Mouse (Mus musculus) kidney, adult 8-10 months (tissue): Measurements from ENCODE around the gene Josd2.
A peak's percentile ranks its signal among the peaks of the same experiment; 100 is the strongest.

ENCODE experiments used
- DNase-seq, 2 experiments: peaks; one replicate each; pipeline ENCODE4 v3.0.0; 2022

Gene Josd2

DNA sequence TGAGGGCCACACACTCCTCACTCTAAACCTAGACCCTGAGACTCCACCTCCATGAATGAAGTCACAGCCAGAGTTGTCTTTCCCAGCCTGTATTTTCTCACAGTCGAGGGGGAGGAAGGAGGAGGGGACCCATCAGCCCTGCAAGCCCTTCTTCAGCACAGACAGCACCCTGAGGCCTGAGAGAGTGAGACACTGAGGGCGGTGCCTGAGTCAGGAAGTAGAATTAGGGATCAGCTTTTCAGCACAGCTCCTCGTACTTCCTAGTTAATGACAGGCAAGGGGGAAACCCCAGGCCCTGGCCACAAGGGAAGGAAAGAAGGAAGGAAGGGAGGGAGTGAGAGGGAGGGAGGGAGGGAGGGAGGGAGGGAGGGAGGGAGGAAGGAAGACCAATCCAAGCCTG is 14.5 kb upstream of the Josd2 start:
- DNase-seq: no peak

DNA sequence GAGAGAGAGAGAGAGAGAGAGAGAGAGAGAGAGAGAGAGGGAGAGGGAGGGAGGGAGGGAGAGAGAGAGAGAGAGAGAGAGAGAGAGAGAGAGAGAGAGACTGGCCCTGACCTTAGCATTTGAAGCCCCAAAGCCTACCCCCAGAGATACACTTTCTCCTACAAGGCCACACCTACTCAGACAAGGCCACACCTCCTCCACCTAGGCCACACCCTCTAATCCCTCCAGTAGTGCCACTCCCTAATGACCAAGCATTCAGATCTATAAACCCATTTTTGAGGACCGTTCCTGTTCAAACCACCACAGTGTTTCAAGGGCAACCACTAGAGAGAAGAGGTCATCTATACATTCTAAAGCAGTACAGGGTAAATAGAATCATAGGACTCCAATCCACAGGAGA is 11.5 kb upstream of the Josd2 start:
- no peak for DNase-seq

DNA sequence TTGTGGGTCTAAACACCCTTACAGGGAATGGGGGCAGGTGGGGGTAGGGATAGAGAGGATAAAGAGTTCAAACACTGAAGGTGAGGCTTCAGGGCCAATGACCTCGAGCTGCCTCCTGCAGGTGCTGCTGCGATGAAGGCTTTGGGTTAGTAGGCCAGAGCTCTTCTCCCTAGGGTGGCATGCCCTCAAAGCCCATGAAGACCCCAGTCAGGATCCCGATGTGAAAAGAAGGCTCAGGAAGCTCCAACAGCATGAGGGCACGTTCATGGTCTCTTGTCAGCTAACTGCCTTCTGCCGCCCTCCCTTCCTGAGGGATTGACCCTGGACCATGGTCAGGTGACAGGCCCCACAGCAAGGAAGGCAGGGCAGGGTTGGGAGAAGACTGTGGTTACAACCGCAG is 7.7 kb upstream of the Josd2 start:
- no peak for DNase-seq

DNA sequence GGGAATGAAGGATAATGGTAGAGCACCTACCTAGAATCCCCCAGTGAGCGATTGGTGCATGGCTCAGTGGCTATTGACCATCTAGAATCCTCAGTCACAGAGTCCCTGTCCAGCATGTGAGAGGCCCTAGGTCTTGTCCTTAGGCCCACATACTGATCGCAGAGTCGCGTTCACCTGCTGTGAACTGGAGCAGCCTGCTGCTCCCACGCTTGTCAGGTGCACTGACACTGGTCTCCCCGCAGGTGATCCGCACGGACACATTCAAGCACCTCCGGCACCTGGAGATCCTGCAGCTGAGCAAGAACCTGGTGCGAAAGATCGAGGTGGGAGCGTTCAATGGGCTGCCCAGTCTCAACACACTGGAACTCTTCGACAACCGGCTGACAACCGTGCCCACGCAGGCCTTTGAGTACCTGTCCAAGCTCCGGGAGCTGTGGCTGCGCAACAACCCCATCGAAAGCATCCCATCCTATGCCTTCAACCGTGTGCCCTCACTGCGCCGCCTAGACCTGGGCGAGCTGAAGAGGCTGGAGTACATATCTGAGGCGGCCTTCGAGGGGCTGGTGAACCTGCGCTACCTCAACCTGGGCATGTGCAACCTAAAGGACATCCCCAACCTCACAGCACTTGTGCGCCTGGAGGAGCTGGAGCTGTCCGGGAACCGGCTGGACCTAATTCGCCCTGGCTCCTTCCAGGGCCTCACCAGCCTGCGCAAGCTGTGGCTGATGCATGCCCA is 6.8 kb upstream of the Josd2 start:
- no peak for DNase-seq

DNA sequence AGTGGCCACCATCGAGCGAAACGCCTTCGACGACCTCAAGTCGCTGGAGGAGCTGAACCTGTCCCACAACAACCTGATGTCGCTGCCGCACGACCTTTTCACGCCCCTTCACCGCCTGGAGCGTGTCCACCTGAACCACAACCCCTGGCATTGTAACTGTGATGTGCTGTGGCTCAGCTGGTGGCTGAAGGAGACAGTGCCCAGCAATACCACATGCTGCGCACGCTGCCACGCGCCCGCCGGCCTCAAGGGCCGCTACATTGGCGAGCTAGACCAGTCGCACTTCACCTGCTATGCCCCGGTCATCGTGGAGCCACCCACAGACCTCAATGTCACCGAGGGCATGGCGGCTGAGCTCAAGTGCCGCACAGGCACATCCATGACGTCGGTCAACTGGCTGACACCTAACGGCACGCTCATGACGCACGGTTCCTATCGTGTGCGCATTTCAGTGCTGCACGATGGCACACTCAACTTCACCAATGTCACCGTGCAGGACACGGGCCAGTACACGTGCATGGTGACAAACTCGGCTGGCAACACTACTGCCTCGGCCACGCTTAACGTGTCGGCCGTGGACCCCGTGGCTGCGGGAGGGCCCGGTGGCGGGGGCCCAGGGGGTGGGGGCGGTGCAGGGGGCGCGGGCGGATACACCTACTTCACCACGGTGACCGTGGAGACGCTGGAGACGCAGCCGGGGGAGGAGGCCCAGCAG is 6.1 kb upstream of the Josd2 start:
- DNase-seq: no peak

DNA sequence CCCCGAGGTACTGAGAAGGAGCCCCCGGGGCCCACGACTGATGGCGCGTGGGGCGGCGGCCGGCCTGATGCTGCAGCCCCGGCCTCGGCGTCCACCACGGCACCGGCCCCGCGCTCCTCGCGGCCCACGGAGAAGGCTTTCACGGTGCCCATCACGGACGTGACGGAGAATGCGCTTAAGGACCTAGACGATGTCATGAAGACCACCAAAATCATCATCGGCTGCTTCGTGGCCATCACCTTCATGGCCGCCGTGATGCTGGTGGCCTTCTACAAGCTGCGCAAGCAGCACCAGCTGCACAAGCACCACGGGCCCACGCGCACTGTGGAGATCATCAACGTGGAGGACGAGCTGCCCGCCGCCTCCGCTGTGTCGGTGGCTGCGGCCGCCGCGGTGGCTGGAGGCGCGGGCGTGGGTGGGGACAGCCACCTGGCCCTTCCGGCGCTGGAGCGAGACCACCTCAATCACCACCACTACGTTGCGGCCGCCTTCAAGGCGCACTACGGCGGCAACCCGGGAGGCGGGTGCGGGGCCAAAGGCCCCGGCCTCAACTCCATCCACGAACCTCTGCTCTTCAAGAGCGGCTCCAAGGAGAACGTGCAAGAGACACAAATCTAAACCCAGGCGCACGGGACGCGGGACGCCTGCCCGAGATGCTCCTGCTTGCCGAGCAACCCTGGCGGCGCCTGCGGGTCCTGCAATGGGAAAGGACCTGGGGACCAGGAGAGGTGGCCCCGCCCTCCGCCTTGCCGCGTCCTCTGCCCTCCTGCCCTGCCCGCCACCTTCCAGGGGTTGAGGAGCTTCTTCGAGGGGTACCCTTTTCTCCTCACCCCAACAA is 5.3 kb upstream of the Josd2 start:
- DNase-seq: peak in 1 of 2 experiments; percentile 42

DNA sequence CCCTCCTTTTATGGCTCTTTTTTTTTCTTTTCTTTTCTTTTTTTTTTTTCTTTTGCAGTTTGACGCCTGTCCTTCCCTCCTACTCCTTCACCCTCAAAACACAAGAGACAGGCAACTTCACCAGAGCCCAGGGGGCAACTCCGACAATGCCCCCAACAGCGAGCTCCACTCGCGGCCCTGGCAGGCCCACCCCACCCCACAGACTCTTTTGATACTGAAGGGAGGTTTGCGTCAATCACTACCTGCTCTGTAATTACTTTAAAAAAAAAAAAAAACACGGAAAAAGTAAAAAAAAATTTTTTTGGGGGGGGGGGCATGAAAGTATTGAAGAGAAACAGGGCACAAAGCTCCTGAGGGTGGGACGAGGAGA is 4.7 kb upstream of the Josd2 start:
- DNase-seq: no peak

DNA sequence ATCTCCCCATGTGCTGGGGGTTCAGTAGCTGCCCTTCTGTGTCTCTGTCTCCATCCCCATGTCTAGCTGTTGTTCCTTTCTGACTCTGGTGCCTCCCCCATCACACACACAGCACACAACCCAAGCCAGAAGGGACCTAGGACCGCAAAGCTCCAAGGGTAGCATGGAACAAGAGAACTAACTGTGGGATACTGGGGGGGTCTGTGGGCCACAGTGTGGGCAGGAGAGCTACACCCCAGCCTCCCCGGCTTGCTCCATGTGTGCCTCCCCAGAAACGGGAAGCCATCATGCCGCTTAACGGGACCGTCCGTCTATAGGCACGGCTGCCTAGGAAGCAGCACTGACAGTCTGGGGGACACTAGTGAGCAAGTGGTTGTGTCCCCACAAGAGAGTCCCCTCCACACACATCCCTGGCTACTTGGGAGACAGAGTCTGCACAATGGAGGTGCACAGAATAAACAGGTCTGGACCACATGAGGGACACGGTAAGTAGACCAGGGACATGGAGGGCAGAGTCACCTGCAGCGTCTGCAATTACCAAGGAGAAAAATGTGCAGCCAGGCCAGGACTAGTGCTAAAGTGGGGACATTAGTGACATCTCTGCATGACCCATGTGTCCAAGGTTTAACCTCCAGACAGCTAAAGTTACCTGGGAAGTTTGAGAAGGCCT is 4.1 kb upstream of the Josd2 start:
- no peak for DNase-seq

DNA sequence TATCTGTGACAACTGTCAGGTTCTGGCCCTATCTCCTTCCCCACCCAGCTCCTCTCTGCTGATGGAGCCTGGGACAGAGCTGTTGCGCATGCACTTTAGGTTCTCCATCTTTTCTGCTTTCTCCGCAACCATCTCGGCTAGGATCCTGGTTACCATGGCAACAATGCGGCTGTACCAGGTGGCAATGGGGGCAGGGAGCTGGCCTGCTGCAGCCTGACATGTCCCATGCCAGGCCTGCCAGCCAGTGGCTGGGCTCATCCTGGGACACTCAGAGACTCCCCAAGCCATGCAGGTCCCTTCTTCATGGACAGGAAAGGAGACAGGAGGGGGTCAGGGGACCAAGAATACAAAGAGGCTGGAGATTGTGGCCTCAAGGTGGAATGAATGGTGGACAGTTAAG is 3.3 kb upstream of the Josd2 start:
- no peak for DNase-seq

DNA sequence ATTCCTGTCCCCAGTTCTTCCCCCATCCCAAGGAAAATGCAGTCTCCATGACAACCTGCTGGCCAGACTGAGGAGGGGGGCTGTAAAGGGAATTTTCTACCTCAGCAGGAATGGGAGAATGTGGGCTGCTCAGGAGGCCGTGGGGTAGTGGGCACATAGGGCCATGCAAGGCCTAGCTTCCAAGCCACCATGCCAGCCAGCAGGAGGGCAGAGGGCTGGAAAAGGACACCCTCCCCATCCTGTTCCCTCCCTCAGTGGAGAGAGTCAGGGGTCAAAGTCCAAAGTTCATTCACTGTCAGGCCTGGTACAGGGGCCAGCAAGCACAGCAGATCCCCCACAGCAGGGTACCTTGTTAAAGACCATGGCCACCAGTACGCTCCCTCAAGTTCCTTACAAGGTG is 2.7 kb upstream of the Josd2 start, which contains the start of gene Aspdh:
Gene Aspdh (plus strand): TSS at position 281 of the 400 bp plus-strand sequence.
- DNase-seq: peak; percentile 77 to 83

DNA sequence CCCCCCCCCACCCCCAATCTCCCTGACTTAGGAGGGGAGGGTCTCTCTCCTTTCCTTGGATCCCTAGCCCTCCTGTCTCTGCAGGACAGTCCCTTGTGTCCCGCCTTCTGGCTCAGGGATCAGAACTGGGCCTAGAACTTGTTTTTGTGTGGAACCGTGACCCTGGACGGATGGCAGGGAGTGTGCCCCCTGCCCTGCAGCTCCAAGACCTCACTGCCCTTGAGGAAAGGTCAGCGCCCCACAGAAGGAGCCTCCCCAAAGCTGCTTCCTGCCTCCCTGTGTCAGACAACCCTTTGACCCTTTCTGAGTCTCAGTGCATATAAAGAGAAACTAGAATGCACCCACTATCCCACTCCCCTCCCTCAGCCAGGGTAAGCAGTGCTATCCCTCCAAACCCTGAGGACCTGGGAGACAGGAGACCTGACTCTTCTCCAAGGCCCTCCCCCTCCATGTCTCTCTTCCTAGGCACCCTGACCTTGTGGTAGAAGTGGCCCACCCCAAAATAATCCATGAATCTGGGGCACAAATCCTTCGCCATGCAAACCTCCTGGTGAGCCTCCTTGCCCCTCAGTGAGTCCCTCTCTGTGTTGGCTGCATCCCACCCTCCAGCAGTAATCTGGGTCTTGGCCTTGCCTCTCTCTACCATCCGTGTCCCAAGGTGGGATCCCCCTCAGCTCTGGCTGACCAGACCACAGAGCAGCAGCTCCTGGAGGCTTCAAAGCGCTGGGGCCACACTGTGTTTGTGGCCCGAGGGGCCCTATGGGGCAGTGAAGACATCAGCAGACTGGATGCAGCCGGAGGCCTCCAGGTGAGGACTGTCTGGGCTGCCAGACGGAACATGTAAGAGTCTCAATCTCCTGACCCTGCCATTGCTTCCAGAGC is 1.5 kb upstream of the Josd2 start:
- DNase-seq: no peak

DNA sequence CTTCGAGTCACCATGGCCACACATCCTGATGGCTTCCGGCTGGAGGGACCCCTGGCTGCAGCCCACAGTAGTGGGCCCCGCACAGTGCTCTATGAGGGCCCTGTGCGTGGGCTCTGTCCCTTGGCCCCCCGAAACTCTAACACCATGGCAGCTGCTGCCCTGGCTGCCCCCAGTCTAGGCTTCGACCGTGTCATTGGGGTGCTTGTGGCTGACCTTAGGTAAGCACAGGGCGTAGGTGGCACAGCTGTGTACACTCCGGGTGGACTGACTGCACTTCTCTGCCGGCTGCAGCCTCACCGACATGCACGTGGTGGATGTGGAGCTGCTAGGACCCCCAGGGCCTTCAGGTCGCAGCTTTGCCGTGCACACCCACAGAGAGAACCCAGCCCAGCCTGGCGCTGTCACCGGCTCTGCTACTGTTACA is 880 bp upstream of the Josd2 start:
- DNase-seq: no peak

DNA sequence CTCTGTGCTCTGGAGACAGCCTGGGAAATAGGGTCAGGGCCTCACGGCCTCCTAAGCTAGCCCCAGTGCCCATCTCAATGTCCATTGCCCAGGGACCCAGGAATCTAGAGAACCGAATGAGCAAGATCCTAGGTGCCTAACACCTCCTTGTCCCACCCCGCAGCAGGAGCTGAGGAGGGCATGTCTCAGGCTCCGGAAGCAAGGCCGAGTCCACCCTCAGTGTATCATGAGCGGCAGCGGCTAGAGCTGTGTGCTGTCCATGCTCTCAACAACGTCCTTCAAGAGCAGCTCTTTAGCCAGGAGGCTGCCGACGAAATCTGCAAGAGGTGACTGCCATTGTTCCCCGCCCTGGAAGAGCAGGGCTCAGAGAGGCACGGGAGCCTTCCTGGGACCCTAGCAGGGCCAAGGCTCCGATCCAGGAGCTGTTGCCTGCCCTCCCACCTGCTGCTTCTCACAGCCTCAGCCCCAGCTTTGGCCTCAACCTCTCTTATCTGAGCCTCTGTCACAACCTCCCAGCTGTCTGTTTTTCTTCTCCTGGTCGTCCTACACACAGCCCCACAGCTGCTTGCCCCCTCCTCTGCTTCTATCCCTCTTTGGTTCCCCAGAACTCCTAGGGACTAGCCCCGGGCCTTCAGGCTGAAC is 985 bp downstream of the Josd2 start:
- no peak for DNase-seq

DNA sequence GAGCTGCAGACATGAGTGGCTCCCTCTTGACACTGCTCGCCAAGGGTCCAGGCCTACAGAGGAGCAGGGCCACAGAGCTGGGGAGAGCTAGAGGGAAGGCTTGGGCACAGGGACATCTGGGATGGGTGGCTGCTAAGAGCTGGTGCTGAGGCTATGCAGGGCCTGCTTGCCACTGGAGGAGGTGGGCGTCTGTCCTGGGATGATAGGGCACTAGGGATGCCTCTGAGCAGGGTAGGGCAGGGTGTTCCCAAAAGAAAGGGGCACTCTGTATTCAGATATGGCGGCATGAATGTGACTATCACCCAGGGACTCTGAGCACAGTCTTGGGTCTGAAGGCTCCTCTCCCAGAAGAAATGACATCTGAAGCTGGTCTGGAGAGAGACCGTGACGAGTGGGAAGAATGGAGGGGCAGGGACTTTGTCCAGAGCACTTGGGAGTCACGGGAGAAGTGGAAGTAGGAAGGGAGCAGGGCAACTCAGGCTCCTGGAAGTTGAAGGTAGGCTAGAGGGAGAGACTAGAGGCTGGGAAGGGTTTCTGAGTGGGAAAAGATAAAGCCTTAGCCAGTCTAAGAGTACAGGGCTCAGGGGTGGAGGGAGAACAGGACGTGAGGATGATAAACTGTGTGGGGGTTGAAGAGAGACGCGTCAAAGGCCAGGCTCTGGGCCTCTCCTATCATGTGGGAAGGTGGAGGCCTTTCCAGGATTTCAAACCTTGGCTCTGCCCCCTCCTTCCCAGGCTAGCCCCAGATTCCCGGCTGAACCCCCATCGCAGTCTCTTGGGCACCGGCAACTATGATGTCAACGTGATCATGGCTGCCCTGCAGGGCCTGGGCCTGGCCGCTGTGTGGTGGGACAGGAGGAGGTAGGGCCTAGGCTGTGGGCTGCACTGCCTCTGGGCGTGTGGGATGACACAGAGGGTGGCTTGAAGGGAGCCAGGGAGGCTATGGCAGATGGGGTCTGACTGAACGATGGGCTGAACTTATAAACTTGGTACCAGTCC is 2.2 kb downstream of the Josd2 start:
- DNase-seq: no peak

DNA sequence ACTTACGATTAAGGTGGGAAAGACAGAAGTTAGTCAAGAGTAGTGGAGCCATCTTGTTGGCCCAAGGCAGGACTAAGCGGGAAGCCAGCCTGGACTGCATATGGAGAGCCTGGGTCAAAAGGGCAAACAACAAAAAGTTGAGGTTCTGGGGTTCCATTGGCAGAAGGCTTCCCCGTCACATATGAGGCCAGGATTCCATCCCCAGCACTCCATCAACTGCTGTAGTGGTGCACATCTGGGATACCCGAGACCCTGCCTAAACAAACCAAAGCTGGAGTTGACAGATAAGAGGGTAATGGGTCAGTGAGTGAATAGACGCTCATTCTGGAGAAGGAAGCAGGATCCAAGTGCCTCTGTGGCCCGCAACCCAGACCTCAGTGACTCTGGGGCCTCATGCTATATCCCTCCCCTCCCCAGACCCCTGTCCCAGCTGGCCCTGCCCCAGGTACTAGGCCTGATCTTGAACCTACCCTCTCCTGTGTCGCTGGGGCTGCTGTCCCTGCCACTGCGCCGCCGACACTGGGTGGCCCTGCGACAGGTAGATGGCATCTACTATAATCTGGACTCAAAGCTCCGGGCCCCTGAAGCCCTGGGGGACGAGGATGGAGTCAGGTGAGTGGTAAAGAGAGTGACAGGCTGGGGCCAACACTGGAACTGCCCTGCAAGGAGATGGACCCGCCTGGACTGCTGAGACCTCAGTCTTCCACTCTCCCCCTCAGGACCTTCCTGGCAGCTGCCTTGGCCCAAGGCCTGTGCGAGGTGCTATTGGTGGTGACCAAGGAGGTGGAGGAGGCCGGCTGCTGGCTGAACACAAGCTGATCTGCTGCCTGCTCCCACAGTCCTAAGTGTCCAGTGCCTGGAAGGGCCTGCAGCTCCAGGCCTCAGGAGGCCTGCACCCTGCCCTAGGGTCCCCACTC is 3.2 kb downstream of the Josd2 start:
- no peak for DNase-seq

DNA sequence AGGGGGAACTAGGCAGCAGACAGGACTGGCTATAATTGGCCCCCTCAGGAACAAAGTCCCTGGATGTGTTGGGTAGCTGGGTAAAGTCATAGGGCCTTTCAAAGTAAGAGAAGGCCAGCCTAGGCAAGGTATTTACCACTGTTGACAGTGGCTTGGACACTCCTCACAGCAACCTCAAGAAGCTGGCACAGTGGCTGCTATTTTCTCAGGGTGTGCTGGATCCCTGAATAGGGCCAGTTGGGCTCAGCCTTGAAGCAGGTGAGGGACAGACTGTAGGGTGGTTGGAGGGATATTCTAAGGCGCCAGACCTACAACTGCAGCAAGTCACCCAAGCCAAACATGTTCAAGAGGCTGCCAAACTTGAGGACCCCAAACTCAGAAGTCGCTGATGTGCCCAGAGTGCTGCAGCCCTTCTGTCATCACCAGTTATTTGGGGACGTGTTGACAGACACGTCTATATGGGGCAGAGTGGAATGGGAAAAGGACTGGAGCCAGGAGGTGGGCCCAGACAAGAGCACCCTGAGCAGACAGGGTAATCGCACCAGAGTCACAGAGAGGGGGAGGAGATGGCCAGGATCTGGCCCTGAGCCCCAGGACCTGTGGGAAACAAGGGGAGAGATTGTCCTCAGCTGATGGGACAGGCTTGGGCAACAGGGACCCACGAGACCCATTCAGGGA is 4.2 kb downstream of the Josd2 start:
- no peak for DNase-seq

DNA sequence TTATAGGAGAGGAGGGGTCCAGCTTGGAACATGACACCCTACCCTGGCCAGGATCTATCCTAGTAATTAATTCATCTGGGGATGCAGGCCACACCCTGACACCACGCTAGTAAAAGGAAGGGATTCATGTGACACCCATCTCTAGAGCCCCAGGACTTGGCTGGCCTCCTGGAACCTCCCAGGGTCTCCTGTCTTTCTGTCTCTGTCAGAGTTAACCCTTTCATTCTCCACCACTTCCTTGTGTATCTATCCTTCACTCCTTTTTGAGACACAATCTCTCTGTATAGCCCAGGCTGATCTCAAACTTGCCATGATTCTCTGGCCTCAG is 4.7 kb downstream of the Josd2 start:
- no peak for DNase-seq

DNA sequence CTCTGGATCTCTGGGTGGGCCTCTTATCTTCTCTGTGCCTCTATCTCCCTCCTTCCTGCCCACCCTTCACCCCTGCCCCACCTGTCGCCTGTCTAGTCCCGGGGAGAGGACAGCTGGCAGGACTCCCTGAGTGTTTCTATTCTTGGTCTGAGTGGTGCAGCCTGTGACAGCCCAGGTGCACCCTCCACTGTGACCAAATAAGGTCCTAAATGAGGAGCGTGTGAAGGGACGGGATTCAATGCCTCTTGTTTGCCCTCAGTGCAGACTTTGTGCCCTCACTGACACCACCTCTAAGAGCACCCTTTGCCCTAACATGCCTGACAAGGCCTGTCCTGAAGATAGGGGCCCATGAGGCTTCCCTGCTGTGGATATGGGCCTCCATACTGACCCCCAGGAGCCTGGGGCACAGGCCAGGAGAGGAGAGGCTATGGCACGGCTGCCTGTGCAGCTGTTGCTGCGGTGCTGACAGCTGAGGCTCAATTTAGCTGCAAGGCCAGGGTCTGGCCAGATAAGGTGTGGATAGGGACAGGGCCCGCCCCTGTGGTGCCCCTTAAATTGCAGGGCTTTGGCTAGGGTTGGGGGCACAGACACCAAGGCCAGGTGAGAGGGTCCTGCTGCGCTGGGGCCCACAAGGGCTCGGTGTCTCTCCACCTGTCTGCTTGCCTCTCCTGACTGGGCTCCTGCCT is 5.3 kb downstream of the Josd2 start:
- no peak for DNase-seq
